ENCODE assay signal across 27 mouse cellular contexts in genomic region chr17:80646131-80646530, GRCm38 (mm10).
DNase-seq lines count a peak whose midpoint lies in the region; ATAC-seq lines count a peak whose summit lies in the region.
"Had no signal": no experiment of that assay in that cellular context is flagged by ENCODE, and none has a peak within 500 bp of the region (broad histone marks: within the 10 kb centered on the region; RNA-seq: fewer than 3 reads in every experiment).

No protein-coding gene starts in this region.

- DNase-seq in adrenal gland, adult (ENCODE audit: inconsistent age in 2 of 2, low spot score in 1 of 2) = peak; percentile 89 to 94
- DNase-seq in adrenal gland, adult 2 months = peak; percentile 91
- DNase-seq in adrenal gland, postnatal 4 days (ENCODE audit: low spot score in 2 of 2) = peak; percentile 6 to 24
- DNase-seq in lung, postnatal 14 days = peak; percentile 49
- no peak for DNase-seq in left cerebral cortex, postnatal 14 days (ENCODE audit: low spot score in 2 of 2)
- DNase-seq: B cell, adult 2 months; embryo, embryonic 11 days; kidney, adult 18-20 months; kidney, postnatal 4 days; liver, postnatal 0 days; midbrain, embryonic 14.5 days; right cerebral cortex, adult 18-20 months; right cerebral cortex, postnatal 4 days; thymus, postnatal 36 days had no signal

- H3K9me3 ChIP-seq in heart, embryonic 11.5 days (replicated peaks; ENCODE audit: control insufficient read depth, low read length) = no peaks in the 10 kb centered on the region
- H3K9me3 ChIP-seq: embryonic facial prominence, embryonic 13.5 days; forebrain, embryonic 13.5 days; limb, embryonic 12.5 days; stomach, embryonic 15.5 days had no signal

- H3K9ac ChIP-seq in heart, embryonic 11.5 days (ENCODE audit: low read depth, low read length) = no peak overlapping the region
- H3K9ac ChIP-seq: embryonic facial prominence, embryonic 13.5 days; forebrain, embryonic 13.5 days; hindbrain, embryonic 14.5 days; limb, embryonic 12.5 days; liver, postnatal 0 days; stomach, embryonic 15.5 days had no signal

- H3K4me3 ChIP-seq in heart, embryonic 11.5 days (ENCODE audit: low read depth, low read length) = no peak overlapping the region
- H3K4me3 ChIP-seq: embryonic facial prominence, embryonic 13.5 days; erythroblast, embryonic 14.5 days; forebrain, embryonic 13.5 days; limb, embryonic 12.5 days; stomach, embryonic 15.5 days had no signal

- intact Hi-C loops in left cerebral cortex, postnatal 14 days (cut with DNase I) = no loop called here

- H3K4me2 ChIP-seq in heart, embryonic 11.5 days = no peak overlapping the region
- H3K4me2 ChIP-seq: embryonic facial prominence, embryonic 13.5 days; forebrain, embryonic 13.5 days; hindbrain, embryonic 14.5 days; limb, embryonic 12.5 days; liver, embryonic 11.5 days; stomach, embryonic 15.5 days had no signal

- H3K27ac ChIP-seq in heart, embryonic 11.5 days (ENCODE audit: low read depth, low read length) = no peak overlapping the region
- H3K27ac ChIP-seq: embryonic facial prominence, embryonic 13.5 days; forebrain, embryonic 13.5 days; hindbrain, embryonic 14.5 days; limb, embryonic 12.5 days; stomach, embryonic 15.5 days had no signal

- no peak for ATAC-seq in heart, embryonic 11.5 days (replicated peaks; ENCODE audit: insufficient number of reproducible peaks, low FRiP score, low TSS enrichment)
- ATAC-seq in granulocyte monocyte progenitor cell, adult 5-6 weeks (replicated peaks; ENCODE audit: poor library complexity, severe bottlenecking) = no peak
- ATAC-seq: forebrain, embryonic 13.5 days; inflammation-experienced regulatory T-cells, adult 6 months; liver, postnatal 0 days had no signal

- 0 out of 2 replicates have a peak, but pooled peaks cover 4% of the 10 kb centered on the region for H3K4me1 ChIP-seq in heart, embryonic 11.5 days (ENCODE audit: control insufficient read depth, insufficient read depth, low read length)
- H3K4me1 ChIP-seq: forebrain, embryonic 13.5 days; limb, embryonic 12.5 days had no signal

- peaks cover 18% of the 10 kb centered on the region for H3K36me3 ChIP-seq in heart, embryonic 11.5 days (ENCODE audit: control insufficient read depth, insufficient read depth, low read length)
- H3K36me3 ChIP-seq: G1E had no signal

- no peaks in the 10 kb centered on the region for H3K27me3 ChIP-seq in heart, embryonic 11.5 days (ENCODE audit: control insufficient read depth, insufficient read depth, low read length)
- H3K27me3 ChIP-seq: CH12.LX; embryonic facial prominence, embryonic 13.5 days; forebrain, embryonic 13.5 days; limb, embryonic 12.5 days; Patski; stomach, embryonic 15.5 days had no signal

- 84% methylated on average over 6 of the region's 6 CpGs for WGBS in heart, embryonic 11.5 days (ENCODE audit: insufficient replicate concordance)

Comparison
In these comparisons a context has a peak if more than half of its experiments do, and no peak if none do; other contexts are left out.
1. DNase-seq: peak in adrenal gland, adult (2 of 2), adrenal gland, adult 2 months (single experiment), adrenal gland, postnatal 4 days (2 of 2) and lung, postnatal 14 days (single experiment); none in left cerebral cortex, postnatal 14 days (0 of 2).